8 mouse cellular contexts compared by ENCODE assay signal in the genomic region with DNA sequence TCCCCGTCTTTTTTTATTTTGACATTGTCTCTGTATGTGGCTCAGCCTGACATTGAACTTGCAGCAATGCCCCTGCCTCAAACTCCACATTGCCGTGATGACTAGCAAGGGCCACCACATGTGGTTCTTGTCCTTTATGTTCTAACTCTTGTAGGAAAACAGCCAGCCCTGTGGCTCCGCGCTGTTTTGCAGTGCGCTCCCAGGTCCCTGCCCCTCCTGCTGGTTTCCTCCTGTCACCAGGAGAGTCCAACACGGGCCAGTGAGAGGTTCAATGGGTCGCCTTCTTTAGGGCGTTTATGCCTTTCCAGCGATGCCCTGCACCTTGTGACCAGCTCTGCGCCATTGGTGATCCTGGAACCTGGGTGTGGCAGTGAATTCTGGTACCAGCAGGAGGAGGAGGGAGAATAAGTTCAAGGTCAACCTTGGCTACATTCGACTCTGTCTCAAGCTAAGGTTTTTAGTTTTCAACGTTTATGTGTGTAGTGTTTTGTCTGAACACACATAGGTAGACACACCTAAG. TPM values are rescaled to one million over a fixed set of nuclear protein-coding genes. Genes with fewer than 3 reads are reported as not detected.
A peak's percentile ranks its signal among the peaks of the same experiment; 100 is the strongest.
DNase-seq lines count a peak whose midpoint lies in the region; ATAC-seq and TF ChIP-seq lines count a peak whose summit lies in the region.

No protein-coding gene starts in this region.

- no peak for TF ChIP-seq POLR2A in myocyte (IDR thresholded peaks at IDR 0.05; ENCODE audit: insufficient read length, low read depth)

- 0 out of 2 replicates have a peak, but pooled peaks cover 6% of the 10 kb centered on the region for H3K36me3 ChIP-seq in embryonic facial prominence, embryonic 12.5 days
- no peaks in the 10 kb centered on the region for H3K36me3 ChIP-seq in intestine, embryonic 15.5 days
- no peaks in the 10 kb centered on the region for H3K36me3 ChIP-seq in myocyte (ENCODE audit: control insufficient read depth, insufficient read depth)

- H3K9ac ChIP-seq in embryonic facial prominence, embryonic 12.5 days: peak overlapping the region; percentile 54
- peak overlapping the region; percentile 18; the same call in 1 of the 2 replicates for H3K9ac ChIP-seq in intestine, embryonic 15.5 days

- ATAC-seq in embryonic facial prominence, embryonic 12.5 days (ENCODE audit: insufficient number of reproducible peaks, insufficient read depth, low FRiP score, low TSS enrichment): no peak; the same call in 1 of the 2 replicates
- peak; percentile 22 for ATAC-seq in intestine, embryonic 15.5 days

- peak overlapping the region; percentile 62 for H3K4me3 ChIP-seq in left cerebral cortex, adult 2 months
- peak overlapping the region; percentile 45 for H3K4me3 ChIP-seq in embryonic facial prominence, embryonic 12.5 days
- H3K4me3 ChIP-seq in intestine, embryonic 15.5 days (replicated peaks): peak overlapping the region; percentile 46
- H3K4me3 ChIP-seq in myocyte: peak overlapping the region; percentile 33

- DNase-seq in left cerebral cortex, adult 2 months (ENCODE audit: extremely low spot score in 1 of 2, low spot score in 2 of 2): no peak
- no peak for DNase-seq in left cerebral cortex, postnatal 4 days
- DNase-seq in adrenal gland, adult 2 months: no peak
- no peak for DNase-seq in left cerebral cortex, adult 11 months (ENCODE audit: low spot score)
- no peak for DNase-seq in left cerebral cortex, postnatal 10 days (ENCODE audit: extremely low spot score in 1 of 2, low spot score in 2 of 2)

- no peak for TF ChIP-seq CTCF in left cerebral cortex, adult 2 months (IDR thresholded peaks at IDR 0.05)

- no peaks in the 10 kb centered on the region for H3K9me3 ChIP-seq in embryonic facial prominence, embryonic 12.5 days
- no peaks in the 10 kb centered on the region for H3K9me3 ChIP-seq in intestine, embryonic 15.5 days

- no peaks in the 10 kb centered on the region for H3K79me2 ChIP-seq in myocyte (ENCODE audit: control insufficient read depth, insufficient read depth)

- peaks cover 54% of the 10 kb centered on the region for H3K4me1 ChIP-seq in embryonic facial prominence, embryonic 12.5 days
- H3K4me1 ChIP-seq in intestine, embryonic 15.5 days (replicated peaks): peaks cover 53% of the 10 kb centered on the region

- peak overlapping the region; percentile 92 for H3K4me2 ChIP-seq in embryonic facial prominence, embryonic 12.5 days (replicated peaks)
- H3K4me2 ChIP-seq in intestine, embryonic 15.5 days (replicated peaks): peak overlapping the region; percentile 87
- peak overlapping the region; percentile 81 for H3K4me2 ChIP-seq in myocyte (ENCODE audit: low read depth)

- H3K27me3 ChIP-seq in embryonic facial prominence, embryonic 12.5 days: peaks cover 22% of the 10 kb centered on the region
- H3K27me3 ChIP-seq in intestine, embryonic 15.5 days (replicated peaks): peaks cover 24% of the 10 kb centered on the region
- no peaks in the 10 kb centered on the region for H3K27me3 ChIP-seq in myocyte (ENCODE audit: control insufficient read depth, insufficient read depth, insufficient read length)

- 7% methylated on average over 12 of the region's 12 CpGs for WGBS in embryonic facial prominence, embryonic 12.5 days
- 4% methylated on average over 12 of the region's 12 CpGs for WGBS in intestine, embryonic 15.5 days

- peak overlapping the region; percentile 93 for H3K27ac ChIP-seq in left cerebral cortex, adult 2 months
- peak overlapping the region; percentile 88 for H3K27ac ChIP-seq in embryonic facial prominence, embryonic 12.5 days
- peak overlapping the region; percentile 64 for H3K27ac ChIP-seq in intestine, embryonic 15.5 days

- intact Hi-C loops in left cerebral cortex, adult 2 months (cut with DNase I): no loop called here
- intact Hi-C loops in left cerebral cortex, postnatal 4 days (cut with DNase I): no loop called here
- intact Hi-C loops in left cerebral cortex, postnatal 10 days (cut with DNase I): no loop called here

- no peak overlapping the region for H3ac ChIP-seq in myocyte (ENCODE audit: control insufficient read depth, insufficient read length)

TF ChIP-seq in myocyte, 11 proteins besides CTCF, POLR2A, EP300 and RAD21:
- TF ChIP-seq TCF12 (IDR thresholded peaks at IDR 0.05; ENCODE audit: insufficient read depth, poor library complexity, severe bottlenecking) (no peak), MAX (IDR thresholded peaks at IDR 0.05; ENCODE audit: low read depth) (no peak), SRF (IDR thresholded peaks at IDR 0.05; ENCODE audit: control insufficient read depth, insufficient read length, low read depth) (no peak), USF1 (IDR thresholded peaks at IDR 0.05; ENCODE audit: low read depth) (no peak), CEBPB (IDR thresholded peaks at IDR 0.05; ENCODE audit: insufficient read depth, poor library complexity, severe bottlenecking) (no peak), MYOD1 (IDR thresholded peaks at IDR 0.05; ENCODE audit: control insufficient read depth in 1 of 3, insufficient read length in 2 of 3, low read depth in 2 of 3) (no peak), POLR2AphosphoS2 (IDR thresholded peaks at IDR 0.05; ENCODE audit: insufficient read length, low read depth) (no peak), E2F4 (IDR thresholded peaks at IDR 0.05; ENCODE audit: insufficient read depth) (no peak), TCF3 (IDR thresholded peaks at IDR 0.05; ENCODE audit: insufficient read length, low read depth) (no peak), MYOG (IDR thresholded peaks at IDR 0.05; ENCODE audit: control insufficient read depth in 1 of 3, insufficient read depth in 1 of 3, insufficient read length in 2 of 3, low read depth in 2 of 3) (no peak), REST (IDR thresholded peaks at IDR 0.05; ENCODE audit: insufficient read depth, insufficient read length) (no peak)
TF ChIP-seq in myocyte: peak in this region for 0.

RNA-seq across cellular contexts. Expression of gene Kcnn1, which starts 3.0 kb away (rescaled TPM):
- 10 to 100 TPM; 20.0 to 20.4 TPM for total RNA-seq in left cerebral cortex, adult 2 months (2021)
- 10 to 100 TPM; 29.6 to 48.2 TPM for total RNA-seq in left cerebral cortex, postnatal 4 days (2021)
- 6.7 and 7.0 TPM in 2 replicates for polyA plus RNA-seq in embryonic facial prominence, embryonic 12.5 days (2016; fragmentation: Nextera tagmentation; extraction: Ambion mirVana)
- polyA plus RNA-seq in intestine, embryonic 15.5 days (2015; fragmentation: Nextera tagmentation; extraction: Ambion mirVana): 2.0 TPM in 2 replicates
- polyA plus RNA-seq in myocyte (2012; fragmentation: generic; extraction: Trizol): 11.9 TPM
- total RNA-seq in adrenal gland, adult 2 months (2021): 1 to 10 TPM; 1.6 to 5.0 TPM
- polyA plus RNA-seq in adrenal gland, adult 2 months (2012; rRNA removed): 10.0 and 12.9 TPM in 2 replicates
- 10 to 100 TPM; 27.9 to 33.2 TPM for total RNA-seq in left cerebral cortex, postnatal 10 days (2021)

RNA-seq across cellular contexts. Expression of gene Ccdc124, which starts 7.7 kb away (rescaled TPM):
- 10 to 100 TPM; 94.8 to 99.0 TPM for total RNA-seq in left cerebral cortex, adult 2 months (2021)
- 10 to 100 TPM; 86.2 to 89.3 TPM for total RNA-seq in left cerebral cortex, postnatal 4 days (2021)
- polyA plus RNA-seq in embryonic facial prominence, embryonic 12.5 days (2016; fragmentation: Nextera tagmentation; extraction: Ambion mirVana): 123 and 126 TPM in 2 replicates
- polyA plus RNA-seq in intestine, embryonic 15.5 days (2015; fragmentation: Nextera tagmentation; extraction: Ambion mirVana): 89.4 and 90.7 TPM in 2 replicates
- polyA plus RNA-seq in myocyte (2012; fragmentation: generic; extraction: Trizol): 141 TPM
- total RNA-seq in adrenal gland, adult 2 months (2021): 10 to 100 TPM; 65.0 TPM
- 52.5 and 58.3 TPM in 2 replicates for polyA plus RNA-seq in adrenal gland, adult 2 months (2012; rRNA removed)
- 10 to 100 TPM; 88.9 to 93.3 TPM for total RNA-seq in left cerebral cortex, postnatal 10 days (2021)

RNA-seq across cellular contexts. Expression of gene Slc5a5, which starts 26.5 kb away (rescaled TPM):
- 10 to 100 TPM in 1 of 2 experiments, 1 to 10 TPM in 1; 9.9 to 10.3 TPM for total RNA-seq in left cerebral cortex, adult 2 months (2021)
- 1 to 10 TPM; 4.4 to 4.5 TPM for total RNA-seq in left cerebral cortex, postnatal 4 days (2021)
- polyA plus RNA-seq in embryonic facial prominence, embryonic 12.5 days (2016; fragmentation: Nextera tagmentation; extraction: Ambion mirVana): 0.19 and 0.20 TPM in 2 replicates
- 0.34 and 0.40 TPM in 2 replicates for polyA plus RNA-seq in intestine, embryonic 15.5 days (2015; fragmentation: Nextera tagmentation; extraction: Ambion mirVana)
- polyA plus RNA-seq in myocyte (2012; fragmentation: generic; extraction: Trizol): 3.0 TPM
- total RNA-seq in adrenal gland, adult 2 months (2021): under 1 TPM in 1 of 2 experiments, not detected in 1; 0.10 TPM
- polyA plus RNA-seq in adrenal gland, adult 2 months (2012; rRNA removed): 0.12 and 0.26 TPM in 2 replicates
- 1 to 10 TPM; 7.2 to 7.3 TPM for total RNA-seq in left cerebral cortex, postnatal 10 days (2021)

RNA-seq across cellular contexts. Expression of gene Arrdc2, which starts 26.5 kb away (rescaled TPM):
- total RNA-seq in left cerebral cortex, adult 2 months (2021): 10 to 100 TPM; 19.5 to 20.7 TPM
- 10 to 100 TPM; 13.0 to 14.9 TPM for total RNA-seq in left cerebral cortex, postnatal 4 days (2021)
- polyA plus RNA-seq in embryonic facial prominence, embryonic 12.5 days (2016; fragmentation: Nextera tagmentation; extraction: Ambion mirVana): 6.9 and 7.5 TPM in 2 replicates
- 7.5 TPM in 2 replicates for polyA plus RNA-seq in intestine, embryonic 15.5 days (2015; fragmentation: Nextera tagmentation; extraction: Ambion mirVana)
- 5.8 TPM for polyA plus RNA-seq in myocyte (2012; fragmentation: generic; extraction: Trizol)
- 10 to 100 TPM in 1 of 2 experiments, 1 to 10 TPM in 1; 9.0 to 10.8 TPM for total RNA-seq in adrenal gland, adult 2 months (2021)
- polyA plus RNA-seq in adrenal gland, adult 2 months (2012; rRNA removed): 60.7 and 72.6 TPM in 2 replicates
- total RNA-seq in left cerebral cortex, postnatal 10 days (2021): 10 to 100 TPM; 12.9 to 21.2 TPM

RNA-seq across cellular contexts. Expression of gene Rpl18a, which starts 31.2 kb away (rescaled TPM):
- 100 to 1,000 TPM; 588 to 633 TPM for total RNA-seq in left cerebral cortex, adult 2 months (2021)
- total RNA-seq in left cerebral cortex, postnatal 4 days (2021): 1,000 to 10,000 TPM in 1 of 2 experiments, 100 to 1,000 TPM in 1; 955 to 1,024 TPM
- polyA plus RNA-seq in embryonic facial prominence, embryonic 12.5 days (2016; fragmentation: Nextera tagmentation; extraction: Ambion mirVana): 3,568 and 3,610 TPM in 2 replicates
- polyA plus RNA-seq in intestine, embryonic 15.5 days (2015; fragmentation: Nextera tagmentation; extraction: Ambion mirVana): 4,170 and 4,400 TPM in 2 replicates
- 5,695 TPM for polyA plus RNA-seq in myocyte (2012; fragmentation: generic; extraction: Trizol)
- total RNA-seq in adrenal gland, adult 2 months (2021): 1,000 to 10,000 TPM; 1,392 to 1,465 TPM
- polyA plus RNA-seq in adrenal gland, adult 2 months (2012; rRNA removed): 4,067 and 4,322 TPM in 2 replicates
- total RNA-seq in left cerebral cortex, postnatal 10 days (2021): 100 to 1,000 TPM; 690 to 725 TPM

Comparison
In these comparisons a context has a peak if more than half of its experiments do, and no peak if none do; other contexts are left out.
1. RNA of gene Slc5a5, which starts 26.5 kb away (total RNA-seq): 9.9 to 10.3 TPM in left cerebral cortex, adult 2 months, 7.2 to 7.3 TPM in left cerebral cortex, postnatal 10 days and 4.4 to 4.5 TPM in left cerebral cortex, postnatal 4 days; 0.10 TPM in adrenal gland, adult 2 months; every median in the first group is over 4 times any median in the second.
2. Peak in every context shown above with its lines, with median percentiles within 50 percentile points of each other: H3K27ac ChIP-seq, H3K4me3 ChIP-seq and H3K4me2 ChIP-seq.